Mouse (Mus musculus) mouse embryonic stem cell (cell line): ENCODE results near the gene Sec61a2.

Source experiments
- in situ Hi-C, 2 experiments: fragments of 300-500 bp; cut with MboI; formaldehyde crosslinking; loops; 1 replicate in 1 of 2; 3 replicates in 1 of 2; pipeline ENCODE4 v1.14.3; 2019 to 2020; ENCODE audit warnings: low sequenced_read_pairs in 2 of 2, low pct_unique_long_range_greater_than_20kb in 1 of 2, mixed read lengths in 1 of 2; ENCODE audit not compliant: unreplicated experiment in 1 of 2

The Sec61a2 gene

DNA sequence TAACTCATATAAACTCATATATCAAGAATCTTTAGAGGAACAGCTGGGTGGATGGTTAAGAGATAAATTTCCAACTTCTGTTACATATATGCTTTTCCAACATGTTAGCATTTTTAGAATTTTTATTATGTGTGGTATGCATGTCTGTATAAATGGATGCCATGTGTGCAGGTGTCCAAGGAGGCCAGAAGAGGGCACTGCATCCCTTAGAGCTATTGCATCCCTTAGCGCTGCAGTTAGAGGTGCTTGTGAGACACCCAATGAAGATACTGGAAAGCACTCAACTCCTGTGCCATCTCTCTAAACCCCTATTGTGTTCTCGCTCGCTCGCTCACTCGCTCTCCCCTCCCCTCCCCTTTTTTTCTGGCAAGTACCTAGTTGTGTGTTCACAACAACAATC is 4.9 kb upstream of the Sec61a2 start:
- in situ Hi-C loops: no loop called here

DNA sequence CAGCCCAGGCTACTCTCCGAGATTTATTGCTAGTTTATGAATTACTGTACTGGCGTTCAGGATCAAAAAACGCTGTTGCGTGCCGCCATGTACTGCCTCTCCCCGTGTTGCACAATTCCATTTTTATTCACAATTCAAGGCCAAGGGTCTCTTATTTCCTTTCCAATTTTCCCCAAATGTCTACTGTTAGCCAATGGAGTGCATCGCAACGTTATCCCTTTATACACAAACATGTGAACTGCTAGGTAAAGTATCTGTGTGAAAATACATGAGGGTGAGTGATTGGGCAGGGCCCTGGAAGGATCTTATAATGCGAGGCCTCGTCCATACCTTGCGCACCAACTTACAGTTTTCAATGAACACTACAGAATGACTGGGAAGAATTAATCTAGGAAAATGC is 936 bp downstream of the Sec61a2 start:
- in situ Hi-C loops: no loop called here

- in situ Hi-C loops: no loop called here
These were observed 5.8 kb downstream of the Sec61a2 start for GRCm38 (mm10) chr2:5889412-5889811.

- in situ Hi-C loops: no loop called here
These were observed 6.4 kb downstream of the Sec61a2 start for GRCm38 (mm10) chr2:5888865-5889264.

DNA sequence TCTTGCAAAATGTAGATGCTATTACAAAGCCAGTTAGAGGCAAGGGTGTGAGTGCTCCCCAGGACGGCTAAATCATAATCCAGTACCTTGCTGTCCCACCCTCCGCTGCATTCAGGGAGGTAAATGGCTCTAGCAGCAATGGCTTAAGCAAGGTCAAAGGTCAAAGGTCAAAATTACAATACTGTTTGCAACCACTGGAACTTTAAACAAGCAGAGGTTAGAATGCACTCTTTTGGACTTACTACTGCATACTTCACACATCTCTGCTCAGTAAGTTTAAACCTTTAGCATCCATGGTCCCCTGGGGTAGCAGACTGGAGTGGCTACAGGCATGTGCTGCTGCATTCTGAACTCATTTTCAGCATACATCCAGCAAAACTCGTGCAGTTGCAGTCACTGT is 17.8 kb downstream of the Sec61a2 start:
- in situ Hi-C loops: no loop called here

DNA sequence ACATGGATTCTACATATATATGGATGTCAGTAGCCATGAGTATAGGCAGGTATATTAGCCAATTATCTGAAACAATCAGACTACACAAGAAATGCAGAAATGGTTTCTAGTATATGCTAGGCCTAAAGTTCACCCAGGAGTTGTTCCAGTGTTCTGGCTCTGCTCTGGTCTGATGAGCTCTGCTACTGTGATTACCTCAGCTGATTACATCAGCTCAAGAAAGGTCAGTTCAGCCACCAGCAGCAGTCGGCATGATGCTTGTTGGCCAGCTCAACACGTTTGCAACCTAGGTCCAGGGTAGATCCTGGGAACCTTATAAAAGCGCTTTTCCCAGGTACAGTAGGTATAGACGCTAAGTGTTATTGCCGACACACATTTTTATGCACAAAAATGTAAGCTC is 25.5 kb downstream of the Sec61a2 start:
- in situ Hi-C loops: no loop called here

GRCm38 (mm10) chr2:5867681-5868080 is 27.6 kb downstream of the Sec61a2 start:
- in situ Hi-C loops: no loop called here

- in situ Hi-C loops: no loop called here
These were observed 32.4 kb downstream of the Sec61a2 start, which contains the start of gene Gm13199 for GRCm38 (mm10) chr2:5862834-5863233. Gene Gm13199, minus strand, starts transcription at chr2:5862934.

GRCm38 (mm10) chr2:5851866-5852265 is 43.4 kb downstream of the Sec61a2 start:
- in situ Hi-C loops: no loop called here

GRCm38 (mm10) chr2:5851116-5851515 is 44.1 kb downstream of the Sec61a2 start:
- in situ Hi-C loops: no loop called here

DNA sequence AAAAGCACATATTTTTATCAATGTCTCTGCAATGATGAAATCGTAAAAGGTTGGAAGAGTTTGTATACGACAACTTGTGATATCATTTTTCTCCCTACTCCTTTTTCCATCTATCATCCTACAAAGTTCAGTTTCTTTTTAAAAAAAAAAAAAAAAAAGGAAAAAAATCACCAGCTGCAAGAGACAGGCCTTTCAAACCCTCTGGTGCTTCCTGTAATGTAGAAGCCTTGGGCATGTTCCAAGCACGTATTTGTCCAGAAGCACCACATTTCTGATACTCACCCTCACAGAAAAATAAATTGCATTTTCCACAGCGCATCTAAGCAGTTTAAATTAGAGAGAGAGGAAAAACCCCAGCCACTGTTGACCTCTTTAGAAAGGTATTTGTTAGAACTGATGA is 49.4 kb downstream of the Sec61a2 start:
- in situ Hi-C loops: no loop called here

GRCm38 (mm10) chr2:5844873-5845631 is 50.2 kb downstream of the Sec61a2 start, which contains the start of the genes Nudt5 and Cdc123:
Gene Nudt5, plus strand, starts transcription at chr2:5845019.
Gene Cdc123, minus strand, starts transcription at chr2:5845164.
- in situ Hi-C loops: no loop called here

DNA sequence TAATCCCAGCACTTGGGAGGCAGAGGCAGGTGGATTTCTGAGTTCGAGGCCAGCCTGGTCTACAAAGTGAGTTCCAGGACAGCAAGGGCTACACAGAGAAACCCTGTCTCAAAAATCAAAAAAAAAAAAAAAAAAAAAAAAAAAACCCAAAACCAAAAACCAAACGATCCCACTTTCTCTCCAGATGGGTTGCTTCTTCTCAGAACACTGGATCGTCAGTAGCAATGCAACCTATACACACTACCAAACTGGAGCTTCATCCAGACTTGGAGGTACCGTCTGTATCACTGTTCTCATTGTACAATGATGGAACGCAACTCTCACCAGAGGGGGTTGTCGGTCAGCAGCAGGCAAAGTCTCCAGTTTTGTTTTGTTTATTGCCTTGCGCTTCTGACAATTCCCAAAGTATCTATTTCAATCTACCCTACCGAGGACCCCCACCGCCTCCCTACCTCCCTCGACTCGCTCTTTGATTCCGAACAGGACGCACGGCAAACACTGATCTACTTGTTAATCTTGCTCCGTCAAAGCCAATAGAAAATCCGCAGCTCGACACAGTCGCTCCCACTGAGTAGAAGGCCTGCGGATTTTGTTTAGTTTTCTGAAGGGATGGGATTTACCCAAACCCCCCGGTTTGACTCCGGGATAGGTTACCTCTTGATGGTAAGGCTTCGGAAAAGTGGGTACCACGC is 50.9 kb downstream of the Sec61a2 start:
- in situ Hi-C loops: no loop called here

- in situ Hi-C loops: no loop called here
These were observed 54.4 kb downstream of the Sec61a2 start for GRCm38 (mm10) chr2:5840815-5841214.

- in situ Hi-C loops: no loop called here
These were observed 69.8 kb downstream of the Sec61a2 start for GRCm38 (mm10) chr2:5825265-5825913.

DNA sequence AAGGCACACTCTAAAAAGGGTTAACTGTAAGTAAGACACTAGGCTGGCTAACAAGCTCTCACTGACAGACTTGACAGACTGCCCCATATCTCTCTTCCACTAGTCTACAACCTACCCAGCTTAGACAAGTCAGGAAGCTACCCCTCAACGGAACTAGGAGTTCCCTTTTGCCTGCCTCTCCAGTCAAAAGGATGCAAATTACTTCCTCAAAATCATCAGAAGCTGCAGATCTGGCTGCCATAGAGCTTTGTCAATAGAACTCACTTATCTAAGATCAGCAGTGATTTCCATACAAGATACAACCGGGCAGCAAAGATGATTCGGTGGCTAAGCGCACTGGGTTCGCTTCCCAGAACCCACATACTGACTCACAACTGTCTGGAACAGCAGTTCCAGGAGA is 70.5 kb downstream of the Sec61a2 start:
- in situ Hi-C loops: no loop called here

DNA sequence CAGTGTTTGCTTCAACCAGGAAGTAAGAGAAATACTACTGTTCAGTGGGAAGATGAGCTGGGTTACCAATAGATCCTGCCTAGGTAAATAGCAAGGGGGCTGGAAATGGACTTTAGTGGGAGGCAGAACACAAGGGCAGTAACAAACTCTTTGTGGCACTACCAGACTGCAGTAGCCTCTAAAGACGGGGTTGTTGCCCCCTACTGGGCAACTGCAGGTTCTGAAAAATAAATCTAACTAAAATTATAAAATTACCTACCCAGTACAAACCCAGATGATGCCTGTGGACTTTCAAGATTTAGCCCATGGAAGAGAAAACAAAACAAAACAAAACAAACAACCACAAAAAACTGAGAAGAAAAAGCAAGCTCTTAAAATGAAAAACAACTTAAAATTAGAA is 71.0 kb downstream of the Sec61a2 start:
- in situ Hi-C loops: no loop called here

GRCm38 (mm10) chr2:5822449-5822848 is 72.8 kb downstream of the Sec61a2 start:
- in situ Hi-C loops: no loop called here

DNA sequence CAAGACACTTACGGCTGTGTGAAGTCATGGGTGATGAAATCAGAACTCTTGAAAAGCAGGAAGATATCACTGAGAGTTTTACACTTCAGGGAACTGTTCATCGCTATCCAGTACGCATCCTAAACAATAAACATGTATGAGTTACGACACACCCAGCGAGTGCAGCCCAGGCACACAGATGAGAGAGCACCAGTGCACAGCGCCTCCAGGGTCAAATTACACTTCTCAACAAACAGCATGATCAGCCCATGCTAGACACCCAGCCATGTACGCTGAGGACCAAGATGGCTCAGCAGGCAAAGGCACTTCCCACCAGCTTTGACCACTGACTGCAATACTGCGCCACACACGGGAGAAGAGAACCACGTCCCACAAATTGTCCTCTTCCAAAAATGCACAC is 74.0 kb downstream of the Sec61a2 start:
- in situ Hi-C loops: no loop called here
